Mouse (Mus musculus) limb, embryonic 12.5 days (tissue): ENCODE measurements around the gene Saxo2. TPM values are rescaled to one million over a fixed set of nuclear protein-coding genes. Genes with fewer than 3 reads are reported as not detected.

ENCODE experiments used
- ATAC-seq: fragments of 200-750 bp; cut with Nextera tagmentation; 2 replicates; pipeline ENCODE4 v1.8.0; 2017; ENCODE audit warnings: low read depth, moderate TSS enrichment; ENCODE audit not compliant: insufficient number of reproducible peaks, insufficient read depth, low FRiP score, low TSS enrichment
- H3K27ac ChIP-seq: fragments of 300-500 bp; sonication (generic); 2 replicates; pipeline ENCODE4 v1.5.1; 2016; ENCODE audit warnings: mild to moderate bottlenecking, moderate library complexity
- H3K27me3 ChIP-seq: fragments of 300-500 bp; sonication (generic); 2 replicates; pipeline ENCODE4 v1.6.1; 2016; ENCODE audit warnings: mild to moderate bottlenecking, moderate library complexity
- H3K36me3 ChIP-seq: fragments of 300-500 bp; sonication (generic); 2 replicates; pipeline ENCODE4 v1.6.1; 2016; ENCODE audit warnings: mild to moderate bottlenecking, moderate library complexity
- H3K4me1 ChIP-seq: fragments of 300-500 bp; sonication (generic); replicated peaks from 2 replicates; pipeline ENCODE4 v1.6.1; 2016
- H3K4me2 ChIP-seq: fragments of 300-500 bp; sonication (generic); 2 replicates; pipeline ENCODE4 v1.6.1; 2016; ENCODE audit warnings: mild to moderate bottlenecking, moderate library complexity
- H3K4me3 ChIP-seq: fragments of 300-500 bp; sonication (generic); replicated peaks from 2 replicates; pipeline ENCODE4 v1.5.1; 2016; ENCODE audit warnings: mild to moderate bottlenecking
- H3K9ac ChIP-seq: fragments of 300-500 bp; sonication (generic); replicated peaks from 2 replicates; pipeline ENCODE4 v1.6.1; 2016; ENCODE audit warnings: mild to moderate bottlenecking, moderate library complexity
- H3K9me3 ChIP-seq: fragments of 300-500 bp; sonication (generic); 2 replicates; pipeline ENCODE4 v1.6.1; 2016; ENCODE audit warnings: mild to moderate bottlenecking, moderate library complexity
- WGBS: fragments of 180-500 bp; shearing (Covaris S2); methylation state at CpG from one replicate; pipeline ENCODE4 v1.1.7; 2016; 5-methylcytosine and 5-hydroxymethylcytosine counted together
- polyA plus RNA-seq: library from polyadenylated mRNA; unstranded; fragments of >200 nt; fragmentation: Nextera tagmentation; extraction: Ambion mirVana; gene quantifications from 2 replicates; pipeline ENCODE4 v1.2.1, GENCODE M21; 2016

The Saxo2 gene
- polyA plus RNA-seq, 1 experiment from 2014 or later = 5.2 TPM

DNA sequence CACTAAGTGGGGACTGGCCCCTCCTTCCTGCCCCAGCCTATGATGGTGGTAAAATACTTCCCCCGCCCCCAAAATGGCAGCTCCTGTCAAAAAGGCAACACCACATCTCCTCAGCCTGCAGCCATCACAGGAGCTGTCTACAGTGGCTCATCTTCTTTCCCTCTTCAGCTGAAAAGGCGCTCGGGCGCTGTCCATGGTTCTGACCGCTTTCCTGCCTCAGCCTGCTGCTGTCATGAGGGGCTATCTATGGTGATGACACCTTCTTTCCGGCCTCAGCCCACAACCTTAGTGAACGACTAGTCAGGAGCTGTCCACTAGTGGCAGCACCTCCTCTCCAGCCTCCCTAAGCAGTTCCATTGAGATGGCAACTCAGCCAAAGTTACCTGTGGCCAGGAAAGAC is 23.0 kb downstream of the Saxo2 start:
- WGBS = 14% methylated on average over 7 of the region's 7 CpGs

GRCm38 (mm10) chr7:82609629-82610028 is 38.7 kb downstream of the Saxo2 start:
- no peak overlapping the region for H3K4me3 ChIP-seq
- H3K36me3 ChIP-seq = no peaks in the 10 kb centered on the region
- no peak overlapping the region for H3K4me2 ChIP-seq
- no peaks in the 10 kb centered on the region for H3K9me3 ChIP-seq
- no peak overlapping the region for H3K27ac ChIP-seq
- H3K27me3 ChIP-seq = no peaks in the 10 kb centered on the region
- no peaks in the 10 kb centered on the region for H3K4me1 ChIP-seq
- 60% methylated on average over 3 of the region's 3 CpGs for WGBS
- no peak for ATAC-seq
- H3K9ac ChIP-seq = no peak overlapping the region

More for the DNA sequence above, 23.0 kb downstream of the Saxo2 start:
- no peaks in the 10 kb centered on the region for H3K27me3 ChIP-seq
- ATAC-seq = no peak
- no peaks in the 10 kb centered on the region for H3K9me3 ChIP-seq
- H3K9ac ChIP-seq = no peak overlapping the region
- H3K27ac ChIP-seq = no peak overlapping the region
- no peak overlapping the region for H3K4me2 ChIP-seq
- H3K4me1 ChIP-seq = no peaks in the 10 kb centered on the region
- H3K36me3 ChIP-seq = no peaks in the 10 kb centered on the region
- H3K4me3 ChIP-seq = no peak overlapping the region

- no peak for ATAC-seq
- Histone ChIP-seq H3K4me2 (no peak overlapping the region), H3K36me3 (no peaks in the 10 kb centered on the region), H3K27me3 (no peaks in the 10 kb centered on the region), H3K27ac (no peak overlapping the region), H3K4me3 (no peak overlapping the region), H3K9ac (no peak overlapping the region), H3K9me3 (no peaks in the 10 kb centered on the region), H3K4me1 (peaks cover 8% of the 10 kb centered on the region; the same call in 1 of the 2 replicates)
- 86% methylated on average over 6 of the region's 6 CpGs for WGBS
Observed at GRCm38 (mm10) chr7:82605425-82605824, 42.9 kb downstream of the Saxo2 start.

- Histone ChIP-seq H3K4me1 (peaks cover 8% of the 10 kb centered on the region; the same call in 1 of the 2 replicates), H3K9ac (no peak overlapping the region), H3K9me3 (no peaks in the 10 kb centered on the region), H3K36me3 (no peaks in the 10 kb centered on the region), H3K27ac (no peak overlapping the region), H3K27me3 (no peaks in the 10 kb centered on the region), H3K4me2 (no peak overlapping the region), H3K4me3 (no peak overlapping the region)
- 87% methylated on average over 4 of the region's 4 CpGs for WGBS
- ATAC-seq = no peak
Observed at GRCm38 (mm10) chr7:82602008-82602407, 46.3 kb downstream of the Saxo2 start.

GRCm38 (mm10) chr7:82590931-82591330 is 57.4 kb downstream of the Saxo2 start:
- Histone ChIP-seq H3K9ac (no peak overlapping the region), H3K4me1 (no peaks in the 10 kb centered on the region), H3K4me2 (no peak overlapping the region), H3K36me3 (no peaks in the 10 kb centered on the region), H3K4me3 (no peak overlapping the region), H3K9me3 (no peaks in the 10 kb centered on the region), H3K27ac (no peak overlapping the region), H3K27me3 (no peaks in the 10 kb centered on the region)
- WGBS = 81% methylated on average over 6 of the region's 6 CpGs
- ATAC-seq = no peak

Other genes starting within 250 kb of the Saxo2 start
- gene Efl1, start 86 bp upstream of the Saxo2 start, polyA plus RNA-seq = 21.0 and 24.3 TPM in 2 replicates
- gene Mex3b, start 218.8 kb upstream of the Saxo2 start, polyA plus RNA-seq = 48.1 and 48.4 TPM in 2 replicates